Mouse (Mus musculus): ENCODE data around the gene Rab43.

The Rab43 gene

GRCm38 (mm10) chr6:87746059-87746458, 65.9 kb downstream of the Rab43 start:
- no peak for DNase-seq

- DNase-seq: no peak
Measured at GRCm38 (mm10) chr6:87745301-87745700, 66.7 kb downstream of the Rab43 start.

GRCm38 (mm10) chr6:87744632-87745031, 67.3 kb downstream of the Rab43 start:
- no peak for DNase-seq

- DNase-seq: no peak
Measured at GRCm38 (mm10) chr6:87743281-87743680, 68.7 kb downstream of the Rab43 start.

GRCm38 (mm10) chr6:87742804-87743203, 69.2 kb downstream of the Rab43 start:
- DNase-seq: no peak

- no peak for DNase-seq
Measured at GRCm38 (mm10) chr6:87741978-87742377, 70.0 kb downstream of the Rab43 start.

- DNase-seq: no peak
Measured at GRCm38 (mm10) chr6:87740496-87740895, 71.5 kb downstream of the Rab43 start.

- DNase-seq: no peak
Measured at GRCm38 (mm10) chr6:87739898-87740297, 72.1 kb downstream of the Rab43 start.

Measured in right cerebral cortex, postnatal 25 days (tissue).